Mouse (Mus musculus): ENCODE results near the gene Olfr338.
"Not testable (repeated sequence)": the region's sequence is repeated elsewhere in the genome, so short reads cannot be mapped to it uniquely, and the experiment has no call there.

The Olfr338 gene

GRCm38 (mm10) chr2:36373219-36373618, at the start of gene Olfr338:
Gene Olfr338, plus strand, starts transcription at chr2:36373519.
- DNase-seq (ENCODE audit: low spot score in 2 of 2), result no peak

- DNase-seq (ENCODE audit: low spot score in 2 of 2), result not testable (repeated sequence)
Measured at GRCm38 (mm10) chr2:36415174-36415573, 41.9 kb downstream of the Olfr338 start.

- DNase-seq (ENCODE audit: low spot score in 2 of 2), result not testable (repeated sequence)
Measured at GRCm38 (mm10) chr2:36415591-36415990, 42.3 kb downstream of the Olfr338 start.

DNA sequence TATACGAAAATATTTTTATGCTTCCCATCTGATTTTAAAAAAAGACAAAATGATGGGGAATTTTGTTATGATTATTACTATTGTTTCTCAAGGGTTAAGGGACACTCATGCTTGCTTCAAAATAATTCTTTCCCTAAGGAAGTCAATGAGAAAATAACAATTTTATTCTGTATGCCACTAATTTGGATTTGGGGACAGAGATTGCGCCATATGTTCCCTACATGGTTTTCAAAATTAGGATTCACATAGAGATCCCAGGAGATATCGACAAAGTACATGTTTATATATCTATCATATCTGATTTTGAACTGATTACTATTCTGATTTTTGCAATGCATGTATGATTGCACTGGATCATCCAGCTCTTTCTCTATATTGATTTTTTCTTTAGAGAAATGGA, 45.3 kb downstream of the Olfr338 start, which contains the start of gene Olfr339:
Gene Olfr339 (plus strand): TSS at position 301 of the 400 bp plus-strand sequence.
- no peak for DNase-seq (ENCODE audit: low spot score in 2 of 2)

Measured in frontal cortex, postnatal 36 days (tissue).